Mouse (Mus musculus): Measurements from ENCODE around the gene Rrp1.
"Not testable (repeated sequence)": the region's sequence is repeated elsewhere in the genome, so short reads cannot be mapped to it uniquely, and the experiment has no call there.

The Rrp1 gene

GRCm38 (mm10) chr10:78383567-78383966 is 29.3 kb downstream of the Rrp1 start:
- DNase-seq (ENCODE audit: low spot score in 2 of 2): no peak

- no peak for DNase-seq (ENCODE audit: low spot score in 2 of 2)
Measured at GRCm38 (mm10) chr10:78378516-78378915, 34.3 kb downstream of the Rrp1 start.

GRCm38 (mm10) chr10:78372681-78373668 is 39.9 kb downstream of the Rrp1 start:
- peak in 1 of 2 experiments; percentile 56 for DNase-seq (ENCODE audit: low spot score in 2 of 2)

GRCm38 (mm10) chr10:78371746-78372145 is 41.1 kb downstream of the Rrp1 start:
- no peak for DNase-seq (ENCODE audit: low spot score in 2 of 2)

GRCm38 (mm10) chr10:78367586-78367985 is 45.3 kb downstream of the Rrp1 start:
- no peak for DNase-seq (ENCODE audit: low spot score in 2 of 2)

GRCm38 (mm10) chr10:78366851-78367312 is 46.0 kb downstream of the Rrp1 start:
- no peak for DNase-seq (ENCODE audit: low spot score in 2 of 2)

- DNase-seq (ENCODE audit: low spot score in 2 of 2): no peak
Measured at GRCm38 (mm10) chr10:78366195-78366834, 46.5 kb downstream of the Rrp1 start.

- no peak for DNase-seq (ENCODE audit: low spot score in 2 of 2)
Measured at GRCm38 (mm10) chr10:78365555-78365954, 47.3 kb downstream of the Rrp1 start.

- DNase-seq (ENCODE audit: low spot score in 2 of 2): no peak
Measured at GRCm38 (mm10) chr10:78364106-78364505, 48.7 kb downstream of the Rrp1 start.

GRCm38 (mm10) chr10:78363366-78363765 is 49.5 kb downstream of the Rrp1 start:
- no peak for DNase-seq (ENCODE audit: low spot score in 2 of 2)

GRCm38 (mm10) chr10:78361951-78362350 is 50.9 kb downstream of the Rrp1 start:
- DNase-seq (ENCODE audit: low spot score in 2 of 2): no peak

GRCm38 (mm10) chr10:78360290-78360711 is 52.5 kb downstream of the Rrp1 start:
- DNase-seq (ENCODE audit: low spot score in 2 of 2): no peak

- DNase-seq (ENCODE audit: low spot score in 2 of 2): not testable (repeated sequence)
Measured at GRCm38 (mm10) chr10:78358999-78359398, 53.8 kb downstream of the Rrp1 start.

- DNase-seq (ENCODE audit: low spot score in 2 of 2): no peak
Measured at GRCm38 (mm10) chr10:78358266-78358665, 54.6 kb downstream of the Rrp1 start.

- DNase-seq (ENCODE audit: low spot score in 2 of 2): no peak
Measured at GRCm38 (mm10) chr10:78357742-78358141, 55.1 kb downstream of the Rrp1 start.

- no peak for DNase-seq (ENCODE audit: low spot score in 2 of 2)
Measured at GRCm38 (mm10) chr10:78355931-78356593, 56.8 kb downstream of the Rrp1 start.

GRCm38 (mm10) chr10:78353196-78353595 is 59.6 kb downstream of the Rrp1 start:
- DNase-seq (ENCODE audit: low spot score in 2 of 2): no peak

GRCm38 (mm10) chr10:78352666-78353030 is 60.2 kb downstream of the Rrp1 start:
- no peak for DNase-seq (ENCODE audit: low spot score in 2 of 2)

GRCm38 (mm10) chr10:78351887-78352665 is 60.8 kb downstream of the Rrp1 start, which contains the start of gene Agpat3:
Agpat3 (minus strand) TSS chr10:78352489.
- DNase-seq (ENCODE audit: low spot score in 2 of 2): peak; percentile 70 to 77

- no peak for DNase-seq (ENCODE audit: low spot score in 2 of 2)
Measured at GRCm38 (mm10) chr10:78351564-78351886, 61.3 kb downstream of the Rrp1 start.

GRCm38 (mm10) chr10:78350796-78351556 is 61.9 kb downstream of the Rrp1 start:
- DNase-seq (ENCODE audit: low spot score in 2 of 2): no peak
